Mouse (Mus musculus) kidney, adult 9 months (tissue): ENCODE data around the gene Krtap28-10.

Source experiments
- DNase-seq: peaks from one replicate; pipeline ENCODE4 v3.0.0; 2022

Gene Krtap28-10

GRCm38 (mm10) chr1:83042380-83042779, at the start of gene Krtap28-10:
Gene Krtap28-10 (minus strand): TSS chr1:83042480.
- no peak for DNase-seq

- DNase-seq = no peak
Observed at GRCm38 (mm10) chr1:83091268-83091667, 49.0 kb upstream of the Krtap28-10 start.

- DNase-seq = no peak
Observed at GRCm38 (mm10) chr1:83084790-83085189, 42.5 kb upstream of the Krtap28-10 start.

DNA sequence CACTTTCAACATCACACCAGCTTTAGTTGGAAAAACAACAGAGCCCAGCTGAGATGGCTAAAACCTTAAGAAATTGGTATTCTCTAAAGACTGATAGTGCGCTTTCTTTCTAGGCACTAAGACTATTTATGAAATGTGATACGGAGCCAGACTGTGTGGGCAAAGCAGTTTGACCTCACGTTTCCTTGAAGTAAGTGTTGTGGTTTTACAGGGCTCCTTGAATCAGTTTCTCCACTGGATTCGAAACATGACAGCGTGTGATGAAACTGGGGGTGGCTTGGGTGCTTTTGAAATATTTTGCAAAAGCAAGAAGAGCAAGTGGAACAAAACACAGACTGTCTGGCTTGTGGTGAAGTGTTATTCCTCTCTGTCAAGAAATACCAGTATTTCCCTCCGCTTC, 34.7 kb upstream of the Krtap28-10 start:
- no peak for DNase-seq

- peak; percentile 48 for DNase-seq
Observed at GRCm38 (mm10) chr1:83076190-83076917, 34.1 kb upstream of the Krtap28-10 start.

DNA sequence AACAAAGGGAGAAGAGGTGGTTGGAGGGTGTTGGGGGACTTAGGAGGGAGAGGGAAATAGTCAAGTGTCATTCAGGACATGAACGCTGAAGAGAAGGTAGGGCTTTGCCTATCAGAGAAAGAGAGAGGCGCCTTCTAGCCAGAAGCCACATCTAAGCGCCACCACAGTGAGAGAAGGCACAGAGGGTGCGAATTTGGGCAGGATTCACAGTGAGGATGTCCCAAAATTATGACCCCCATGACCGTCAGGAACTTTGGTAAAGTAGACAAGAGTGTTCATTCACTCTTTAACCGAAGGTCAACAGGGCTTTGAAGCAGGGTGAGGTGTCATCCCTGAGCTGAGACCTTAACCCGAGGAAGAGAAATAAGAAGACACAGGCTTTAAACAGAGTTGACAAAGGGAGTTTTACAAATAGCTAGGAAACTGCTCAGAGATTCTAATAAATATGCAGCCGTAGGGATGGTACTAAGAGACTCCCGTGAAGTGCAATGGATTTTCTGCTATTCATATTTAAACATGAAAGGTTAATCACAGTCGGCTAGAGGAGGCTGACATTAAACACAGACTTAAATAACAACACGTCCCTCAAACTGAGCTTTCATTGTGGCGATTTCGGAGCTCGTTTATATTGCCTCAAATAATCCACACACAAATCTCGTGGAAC, 33.4 kb upstream of the Krtap28-10 start:
- DNase-seq = no peak

DNA sequence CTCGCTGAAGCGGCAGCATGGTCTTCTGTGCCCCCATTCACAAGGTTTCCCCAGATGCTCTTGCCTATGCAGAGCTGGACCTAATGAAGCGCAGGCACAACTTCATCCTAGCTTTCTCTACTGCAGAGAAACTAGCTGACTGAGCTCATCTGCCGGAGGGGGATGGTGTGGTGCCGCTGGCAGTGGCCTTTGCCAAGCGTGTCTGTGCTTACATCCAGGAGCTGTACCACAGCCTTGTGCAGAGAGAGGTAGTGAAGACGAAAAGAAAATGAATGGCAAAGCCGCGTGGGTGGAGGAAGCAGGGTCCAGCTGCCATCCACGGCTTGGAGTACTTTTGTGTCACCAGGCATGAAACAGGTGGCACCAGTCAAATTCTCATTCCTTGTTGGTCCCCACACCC, 24.9 kb upstream of the Krtap28-10 start:
- no peak for DNase-seq

DNA sequence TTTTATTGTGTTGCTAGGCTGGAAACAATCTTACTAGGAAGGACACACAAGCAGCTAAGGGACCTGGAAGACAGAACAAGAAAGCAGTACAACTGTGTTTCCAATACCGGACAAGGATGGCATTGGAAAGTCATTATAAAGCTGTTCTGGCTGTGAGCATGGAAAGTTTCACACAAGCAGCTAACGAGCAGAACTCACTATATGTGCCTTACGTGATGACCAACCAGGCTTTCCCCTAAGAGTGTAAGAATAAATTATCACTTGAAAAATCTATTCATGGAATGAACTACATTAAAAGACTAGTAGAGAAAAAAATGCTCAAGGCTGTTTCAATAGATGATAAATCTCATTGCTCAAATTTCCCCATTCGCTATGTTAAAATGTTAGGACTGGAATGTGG, 24.3 kb upstream of the Krtap28-10 start:
- DNase-seq = no peak

- DNase-seq = peak; percentile 25
Observed at GRCm38 (mm10) chr1:83064851-83065250, 22.6 kb upstream of the Krtap28-10 start.

DNA sequence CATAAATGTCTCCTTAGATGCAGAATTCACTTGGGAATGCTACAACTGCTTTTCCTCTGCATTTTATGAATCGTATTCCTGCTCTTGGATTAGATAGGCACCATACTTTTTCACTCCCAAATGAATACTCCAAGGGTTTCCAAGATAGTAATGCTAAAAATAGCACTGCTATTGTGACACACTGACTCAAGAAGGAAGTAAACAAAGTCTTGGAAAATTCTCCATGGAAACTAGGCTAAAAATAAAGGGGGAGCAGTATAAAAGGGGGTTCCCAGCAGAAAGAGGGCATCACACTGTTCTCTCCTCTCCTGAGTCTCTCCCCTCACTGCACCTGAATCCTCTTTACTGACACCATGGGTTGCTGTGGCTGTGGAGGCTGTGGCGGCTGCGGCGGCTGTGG, 18.4 kb upstream of the Krtap28-10 start, which contains the start of gene Krtap28-13:
Gene Krtap28-13, plus strand, starts transcription at position 288 of the 400 bp plus-strand sequence.
- DNase-seq = no peak

DNA sequence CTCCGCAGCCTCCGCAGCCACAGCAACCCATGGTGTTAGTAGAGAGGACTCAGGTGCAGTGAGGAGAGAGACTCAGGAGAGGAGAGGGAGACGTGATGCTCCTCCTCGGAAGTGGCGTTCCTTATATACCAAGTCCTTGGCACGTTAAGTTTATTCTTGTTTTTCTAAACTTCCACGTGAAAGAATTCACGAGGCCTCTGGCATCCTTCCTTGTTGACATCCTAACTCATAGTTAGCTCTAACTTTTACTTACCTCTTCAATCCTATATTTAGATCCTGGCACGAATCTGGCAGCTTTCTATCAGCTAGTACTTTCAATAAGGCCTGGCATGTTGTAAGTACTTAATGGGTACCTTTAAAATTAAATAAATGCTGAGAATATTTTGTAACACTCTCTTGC, 17.0 kb upstream of the Krtap28-10 start, which contains the start of gene A030005K14Rik:
Gene A030005K14Rik, minus strand, starts transcription at position 101 of the 400 bp plus-strand sequence.
- no peak for DNase-seq

GRCm38 (mm10) chr1:83058481-83058880, 16.2 kb upstream of the Krtap28-10 start:
- peak; percentile 57 for DNase-seq

GRCm38 (mm10) chr1:83044882-83045427, 2.7 kb upstream of the Krtap28-10 start, which contains the start of gene Gm47969:
Gene Gm47969 (plus strand): TSS chr1:83044932.
- no peak for DNase-seq

GRCm38 (mm10) chr1:83039080-83039479, 3.2 kb downstream of the Krtap28-10 start:
- DNase-seq = no peak

- DNase-seq = peak; percentile 63
Observed at GRCm38 (mm10) chr1:83038109-83038672, 4.1 kb downstream of the Krtap28-10 start, which contains the start of gene Slc19a3. Gene Slc19a3 (minus strand): TSS chr1:83038448.

- DNase-seq = no peak
Observed at GRCm38 (mm10) chr1:83036892-83037667, 5.2 kb downstream of the Krtap28-10 start.

DNA sequence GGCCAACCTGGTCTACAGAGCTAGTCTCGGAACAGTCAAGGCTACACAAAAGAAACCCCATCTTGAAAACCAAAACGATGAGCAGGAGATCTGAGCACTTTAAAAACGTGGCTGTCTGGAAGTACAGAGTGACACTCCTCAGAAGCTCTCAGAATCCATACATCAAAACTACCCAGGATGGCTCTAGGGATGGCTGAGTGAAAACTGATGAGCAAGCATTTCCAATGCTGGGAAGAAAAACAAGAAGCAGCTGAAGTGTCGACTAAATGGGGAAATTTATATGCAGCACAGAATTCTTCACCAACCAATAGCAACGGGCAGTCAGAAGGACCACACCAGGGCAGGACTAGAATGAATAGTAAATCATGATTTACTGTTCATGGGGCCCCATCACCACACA, 7.8 kb downstream of the Krtap28-10 start:
- DNase-seq = no peak

- DNase-seq = no peak
Observed at GRCm38 (mm10) chr1:83032508-83032907, 9.8 kb downstream of the Krtap28-10 start.

GRCm38 (mm10) chr1:83031950-83032349, 10.3 kb downstream of the Krtap28-10 start:
- peak; percentile 27 for DNase-seq

DNA sequence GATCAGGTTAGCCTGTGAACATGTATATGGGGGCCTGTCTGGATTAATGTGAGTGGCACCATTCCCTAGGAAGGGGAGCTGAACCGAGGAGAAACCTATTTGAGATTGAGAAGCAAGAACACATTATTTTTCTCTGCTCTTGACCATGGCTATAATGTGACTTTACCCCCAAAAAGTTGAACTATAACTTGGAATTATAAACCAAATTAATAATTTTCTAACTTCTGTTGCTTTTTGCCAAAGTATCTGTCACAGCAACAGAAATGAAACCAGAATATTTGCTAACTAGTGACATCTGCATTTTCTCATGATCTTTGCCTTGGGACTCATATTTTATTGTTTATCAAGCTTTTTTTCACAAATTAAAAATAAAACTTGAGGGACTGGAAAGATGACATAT, 25.7 kb downstream of the Krtap28-10 start:
- peak; percentile 67 for DNase-seq

GRCm38 (mm10) chr1:83015329-83015879, 26.9 kb downstream of the Krtap28-10 start:
- DNase-seq = peak; percentile 34

DNA sequence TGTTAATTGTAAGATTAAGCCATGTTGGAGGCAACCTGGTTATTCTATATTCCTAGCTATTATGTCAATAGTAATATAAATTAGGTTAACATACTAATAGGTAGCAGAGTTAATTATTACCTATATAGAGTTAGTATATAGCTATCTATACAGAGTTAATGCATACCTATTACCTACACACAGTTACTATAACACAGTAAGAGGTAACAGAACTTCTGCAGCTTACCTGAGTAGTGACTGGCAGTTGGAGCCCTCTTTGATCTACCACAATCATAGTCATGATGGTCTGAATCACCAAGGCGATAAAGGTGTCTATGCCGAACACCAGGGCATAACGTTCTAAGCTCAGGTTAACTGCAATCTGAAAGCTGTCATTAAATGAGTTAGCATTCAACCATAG, 27.8 kb downstream of the Krtap28-10 start:
- no peak for DNase-seq
